Mouse (Mus musculus) kidney, postnatal 36 days (tissue): ENCODE results near the gene Fmo1.
A peak's percentile ranks its signal among the peaks of the same experiment; 100 is the strongest.

Experiments
- DNase-seq, 2 experiments: peaks; one replicate each; pipeline ENCODE4 v3.0.0; 2021 to 2022; ENCODE audit warnings: mixed read lengths in 2 of 2

Gene Fmo1

DNA sequence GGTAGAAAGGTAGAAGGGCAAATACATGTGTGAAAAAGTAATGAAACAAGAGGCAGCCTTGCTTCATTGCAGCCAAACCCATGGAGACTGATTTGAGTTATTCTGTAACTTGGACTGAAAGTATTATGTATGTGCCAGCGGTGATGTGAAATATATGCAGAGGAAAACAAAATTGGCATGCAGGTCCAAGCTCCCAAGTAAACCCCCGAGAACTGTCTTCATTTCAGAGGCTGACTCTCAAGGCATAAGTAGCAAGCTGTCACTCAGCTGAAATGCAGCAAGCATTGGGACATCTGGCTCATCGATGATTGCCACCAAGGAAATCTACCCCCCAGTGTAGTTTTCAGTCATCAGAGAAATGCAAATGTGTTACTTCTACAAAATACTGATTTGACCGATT is 81.2 kb downstream of the Fmo1 start:
- DNase-seq: no peak

DNA sequence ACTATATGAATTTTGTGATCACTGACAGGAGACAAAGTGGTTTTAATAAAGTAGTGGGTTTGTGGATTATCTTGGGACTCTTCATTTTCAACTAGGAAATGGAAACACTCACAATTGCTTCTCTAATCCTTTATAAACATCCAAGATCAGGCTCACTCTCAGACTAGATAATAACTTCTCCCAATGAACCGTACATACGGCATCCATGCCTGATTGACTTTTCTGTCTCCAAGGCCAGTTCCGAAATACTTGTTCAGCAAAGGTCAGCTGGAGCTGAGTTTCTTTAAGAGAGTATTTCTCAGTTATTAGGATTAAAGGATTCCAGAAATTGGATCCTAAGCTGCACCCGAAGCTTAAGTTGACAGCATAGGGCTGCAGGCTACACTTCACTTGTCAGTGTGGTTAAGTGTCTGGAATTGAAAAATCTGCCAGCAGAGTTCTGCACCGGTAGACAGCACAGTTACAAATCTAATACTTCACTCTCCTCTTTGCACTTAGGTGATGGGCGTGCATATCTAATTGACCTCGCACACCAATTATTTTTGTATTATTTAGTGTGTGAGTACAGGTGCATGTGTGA is 82.7 kb downstream of the Fmo1 start:
- no peak for DNase-seq

- DNase-seq: peak; percentile 20 to 69
Observed at GRCm38 (mm10) chr1:162781035-162781434, 85.4 kb downstream of the Fmo1 start.
